ENCODE assay signal across 8 mouse cellular contexts in the genomic region with DNA sequence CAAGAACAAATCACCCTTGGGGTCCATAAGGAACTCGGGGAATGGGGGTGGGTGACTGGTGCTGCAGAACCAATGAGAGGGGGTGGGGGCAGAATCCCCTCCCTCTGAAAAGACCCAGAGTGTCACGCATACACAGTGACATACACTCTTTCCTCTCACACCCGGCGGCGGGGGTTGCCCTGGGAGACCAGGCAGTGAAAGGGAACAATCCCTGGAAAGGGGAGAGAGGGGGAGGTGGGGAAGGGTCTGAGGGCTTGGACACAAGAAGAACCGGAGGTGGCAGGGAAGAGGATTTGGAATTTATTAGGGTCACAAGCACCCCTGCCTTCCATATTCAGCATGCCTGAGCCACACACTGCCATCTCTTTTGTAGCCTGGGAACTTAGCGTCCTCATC. TPM values are rescaled to one million over a fixed set of nuclear protein-coding genes. Genes with fewer than 3 reads are reported as not detected.
DNase-seq lines count a peak whose midpoint lies in the region; ATAC-seq and TF ChIP-seq lines count a peak whose summit lies in the region.

No protein-coding gene starts in this region.

- no peak for TF ChIP-seq CTCF in liver, embryonic 14.5 days (IDR thresholded peaks at IDR 0.05; ENCODE audit: low read depth)
- TF ChIP-seq CTCF in lung, postnatal 0 days (IDR thresholded peaks at IDR 0.05) = no peak

- 0 out of 2 replicates have a peak overlapping the region, but pooled peaks have one; percentile 8 for H3K9ac ChIP-seq in heart, embryonic 14.5 days (ENCODE audit: low read length)
- peak overlapping the region; percentile 96 for H3K9ac ChIP-seq in forebrain, embryonic 13.5 days
- no peak overlapping the region for H3K9ac ChIP-seq in liver, embryonic 14.5 days (replicated peaks)
- H3K9ac ChIP-seq in lung, postnatal 0 days (replicated peaks; ENCODE audit: low read depth) = no peak overlapping the region

- TF ChIP-seq EP300 in liver, embryonic 14.5 days (IDR thresholded peaks at IDR 0.05; ENCODE audit: low read depth) = no peak
- TF ChIP-seq EP300 in lung, postnatal 0 days (IDR thresholded peaks at IDR 0.05) = no peak

- peaks cover 46% of the 10 kb centered on the region for H3K36me3 ChIP-seq in heart, embryonic 14.5 days (ENCODE audit: control insufficient read depth, insufficient read depth, low read length)
- peaks cover 46% of the 10 kb centered on the region for H3K36me3 ChIP-seq in forebrain, embryonic 13.5 days (ENCODE audit: poor library complexity, severe bottlenecking)
- H3K36me3 ChIP-seq in liver, embryonic 14.5 days (replicated peaks; ENCODE audit: control insufficient read depth, insufficient read depth, low read depth) = peaks cover 11% of the 10 kb centered on the region
- peaks cover 13% of the 10 kb centered on the region for H3K36me3 ChIP-seq in lung, postnatal 0 days (ENCODE audit: insufficient read depth, low read length)

- intact Hi-C loops in heart, postnatal 10 days (cut with DNase I) = no loop called here

- H3K9me3 ChIP-seq in heart, embryonic 14.5 days (ENCODE audit: control insufficient read depth, low read length) = no peaks in the 10 kb centered on the region
- no peaks in the 10 kb centered on the region for H3K9me3 ChIP-seq in forebrain, embryonic 13.5 days (replicated peaks)
- H3K9me3 ChIP-seq in liver, embryonic 14.5 days (ENCODE audit: control insufficient read depth, low read length) = no peaks in the 10 kb centered on the region
- no peaks in the 10 kb centered on the region for H3K9me3 ChIP-seq in lung, postnatal 0 days (ENCODE audit: low read length)

- H3K4me3 ChIP-seq in heart, embryonic 14.5 days (ENCODE audit: control insufficient read depth in 1 of 2, insufficient read depth in 1 of 2, low read depth in 1 of 2, low read length in 2 of 2) = peak overlapping the region in 1 of 2 experiments; percentile 80; a peak in 1 of 4 replicates
- H3K4me3 ChIP-seq in brown adipose tissue, adult 24 weeks (ENCODE audit: insufficient read depth, low read depth, low read length) = peak overlapping the region; percentile 82; the same call in 1 of the 2 replicates
- peak overlapping the region; percentile 89 for H3K4me3 ChIP-seq in forebrain, embryonic 13.5 days
- H3K4me3 ChIP-seq in liver, embryonic 14.5 days (ENCODE audit: insufficient read depth in 1 of 2, low read depth in 2 of 2, low read length in 2 of 2) = no peak overlapping the region
- H3K4me3 ChIP-seq in lung, postnatal 0 days (ENCODE audit: low read depth, low read length) = no peak overlapping the region

- DNase-seq in heart, postnatal 10 days = no peak
- DNase-seq in liver, embryonic 14.5 days (ENCODE audit: low read depth in 3 of 3, low spot score in 3 of 3) = no peak
- DNase-seq in yolk sac, embryonic 10.5 days (ENCODE audit: low spot score) = peak; percentile 50
- no peak for DNase-seq in frontal cortex, postnatal 36 days (ENCODE audit: low spot score in 2 of 2)
- no peak for DNase-seq in lung, postnatal 0 days (ENCODE audit: low spot score)

- WGBS in heart, embryonic 14.5 days = 18% methylated on average over 7 of the region's 7 CpGs
- 7% methylated on average over 7 of the region's 7 CpGs for WGBS in forebrain, embryonic 13.5 days
- 59% methylated on average over 7 of the region's 7 CpGs for WGBS in liver, embryonic 14.5 days (ENCODE audit: insufficient replicate concordance)
- 23% methylated on average over 7 of the region's 7 CpGs for WGBS in lung, postnatal 0 days

- no peak for ATAC-seq in heart, embryonic 14.5 days (ENCODE audit: insufficient number of reproducible peaks, insufficient read depth, low FRiP score, low read depth)
- ATAC-seq in forebrain, embryonic 13.5 days = peak; percentile 34
- no peak for ATAC-seq in liver, embryonic 14.5 days (ENCODE audit: insufficient read depth)
- no peak for ATAC-seq in lung, postnatal 0 days

- no peak overlapping the region for H3K27ac ChIP-seq in heart, embryonic 14.5 days (replicated peaks in 1 of 2; ENCODE audit: control insufficient read depth in 1 of 2, insufficient read depth in 1 of 2, low read depth in 2 of 2, low read length in 2 of 2)
- H3K27ac ChIP-seq in brown adipose tissue, adult 24 weeks (replicated peaks; ENCODE audit: low read depth, low read length) = no peak overlapping the region
- peak overlapping the region; percentile 96 for H3K27ac ChIP-seq in forebrain, embryonic 13.5 days
- H3K27ac ChIP-seq in liver, embryonic 14.5 days = no peak overlapping the region
- H3K27ac ChIP-seq in lung, postnatal 0 days (ENCODE audit: low read length) = no peak overlapping the region

- H3K4me1 ChIP-seq in heart, embryonic 14.5 days (ENCODE audit: control insufficient read depth in 2 of 2, insufficient read depth in 2 of 2, low read length in 2 of 2) = peaks cover 23 to 52% of the 10 kb centered on the region in 2 experiments
- peaks cover 17% of the 10 kb centered on the region; the same call in 1 of the 2 replicates for H3K4me1 ChIP-seq in brown adipose tissue, adult 24 weeks (ENCODE audit: control insufficient read depth, insufficient read depth, insufficient read length, low read length)
- peaks cover 74% of the 10 kb centered on the region for H3K4me1 ChIP-seq in forebrain, embryonic 13.5 days
- peaks cover 10 to 23% of the 10 kb centered on the region in 2 experiments for H3K4me1 ChIP-seq in liver, embryonic 14.5 days (replicated peaks; ENCODE audit: control insufficient read depth in 2 of 2, insufficient read depth in 2 of 2, low read length in 1 of 2)
- H3K4me1 ChIP-seq in lung, postnatal 0 days (ENCODE audit: insufficient read depth, low read depth, low read length) = peaks cover 26% of the 10 kb centered on the region

- peak overlapping the region; percentile 95 for H3K4me2 ChIP-seq in heart, embryonic 14.5 days (ENCODE audit: low read length)
- peak overlapping the region; percentile 92 for H3K4me2 ChIP-seq in forebrain, embryonic 13.5 days
- H3K4me2 ChIP-seq in liver, embryonic 14.5 days (ENCODE audit: low read depth) = peak overlapping the region; percentile 74
- H3K4me2 ChIP-seq in lung, postnatal 0 days (replicated peaks; ENCODE audit: low read depth, low read length) = no peak overlapping the region

- no peaks in the 10 kb centered on the region for H3K27me3 ChIP-seq in heart, embryonic 14.5 days (ENCODE audit: control insufficient read depth, insufficient read depth, low read length)
- no peaks in the 10 kb centered on the region for H3K27me3 ChIP-seq in forebrain, embryonic 13.5 days
- H3K27me3 ChIP-seq in liver, embryonic 14.5 days (ENCODE audit: control insufficient read depth, insufficient read depth, low read length) = no peaks in the 10 kb centered on the region
- no peaks in the 10 kb centered on the region for H3K27me3 ChIP-seq in lung, postnatal 0 days (replicated peaks; ENCODE audit: insufficient read depth, low read length)

RNA-seq across cellular contexts. Expression of a gene that starts 1.3 kb away (rescaled TPM):
- 5.4 and 7.4 TPM in 2 replicates for polyA plus RNA-seq in heart, embryonic 14.5 days (2014; fragmentation: Nextera tagmentation; extraction: Ambion mirVana)
- 10 to 100 TPM; 16.5 to 17.6 TPM for total RNA-seq in heart, postnatal 10 days (2021)
- polyA plus RNA-seq in brown adipose tissue, adult 24 weeks (2012; ENCODE audit: insufficient read depth, insufficient read length, missing spikeins) = 10.2 and 10.3 TPM in 2 replicates
- polyA plus RNA-seq in forebrain, embryonic 13.5 days (2015; fragmentation: Nextera tagmentation; extraction: Ambion mirVana) = 12.4 and 15.3 TPM in 2 replicates
- 7.6 and 9.7 TPM in 2 replicates for polyA plus RNA-seq in liver, embryonic 14.5 days (2012; rRNA removed)
- polyA plus RNA-seq in liver, embryonic 14.5 days (2014; fragmentation: Nextera tagmentation; extraction: Ambion mirVana) = 1.2 and 1.7 TPM in 2 replicates
- 18.8 and 19.1 TPM in 2 replicates for polyA plus RNA-seq in lung, postnatal 0 days (2015; fragmentation: Nextera tagmentation; extraction: Ambion mirVana)

RNA-seq across cellular contexts. Expression of a gene that starts 2.1 kb away (rescaled TPM):
- 46.8 and 57.7 TPM in 2 replicates for polyA plus RNA-seq in heart, embryonic 14.5 days (2014; fragmentation: Nextera tagmentation; extraction: Ambion mirVana)
- 10 to 100 TPM; 80.8 to 88.1 TPM for total RNA-seq in heart, postnatal 10 days (2021)
- 214 and 236 TPM in 2 replicates for polyA plus RNA-seq in brown adipose tissue, adult 24 weeks (2012; ENCODE audit: insufficient read depth, insufficient read length, missing spikeins)
- polyA plus RNA-seq in forebrain, embryonic 13.5 days (2015; fragmentation: Nextera tagmentation; extraction: Ambion mirVana) = 76.0 and 88.0 TPM in 2 replicates
- 30.6 and 32.8 TPM in 2 replicates for polyA plus RNA-seq in liver, embryonic 14.5 days (2012; rRNA removed)
- 22.3 and 24.9 TPM in 2 replicates for polyA plus RNA-seq in liver, embryonic 14.5 days (2014; fragmentation: Nextera tagmentation; extraction: Ambion mirVana)
- polyA plus RNA-seq in lung, postnatal 0 days (2015; fragmentation: Nextera tagmentation; extraction: Ambion mirVana) = 57.9 and 59.8 TPM in 2 replicates

RNA-seq across cellular contexts. Expression of a gene that starts 5.7 kb away (rescaled TPM):
- polyA plus RNA-seq in heart, embryonic 14.5 days (2014; fragmentation: Nextera tagmentation; extraction: Ambion mirVana) = 48.0 and 53.2 TPM in 2 replicates
- 10 to 100 TPM; 81.7 to 84.4 TPM for total RNA-seq in heart, postnatal 10 days (2021)
- polyA plus RNA-seq in brown adipose tissue, adult 24 weeks (2012; ENCODE audit: insufficient read depth, insufficient read length, missing spikeins) = 40.0 and 44.7 TPM in 2 replicates
- polyA plus RNA-seq in forebrain, embryonic 13.5 days (2015; fragmentation: Nextera tagmentation; extraction: Ambion mirVana) = 139 and 159 TPM in 2 replicates
- 27.0 and 28.1 TPM in 2 replicates for polyA plus RNA-seq in liver, embryonic 14.5 days (2012; rRNA removed)
- 25.1 and 26.5 TPM in 2 replicates for polyA plus RNA-seq in liver, embryonic 14.5 days (2014; fragmentation: Nextera tagmentation; extraction: Ambion mirVana)
- polyA plus RNA-seq in lung, postnatal 0 days (2015; fragmentation: Nextera tagmentation; extraction: Ambion mirVana) = 130 and 131 TPM in 2 replicates

RNA-seq across cellular contexts. Expression of a gene that starts 5.9 kb away (rescaled TPM):
- polyA plus RNA-seq in heart, embryonic 14.5 days (2014; fragmentation: Nextera tagmentation; extraction: Ambion mirVana) = 14.2 and 16.4 TPM in 2 replicates
- 10 to 100 TPM; 45.4 to 46.7 TPM for total RNA-seq in heart, postnatal 10 days (2021)
- polyA plus RNA-seq in brown adipose tissue, adult 24 weeks (2012; ENCODE audit: insufficient read depth, insufficient read length, missing spikeins) = 23.6 and 38.7 TPM in 2 replicates
- 52.6 and 57.1 TPM in 2 replicates for polyA plus RNA-seq in forebrain, embryonic 13.5 days (2015; fragmentation: Nextera tagmentation; extraction: Ambion mirVana)
- 15.2 and 16.5 TPM in 2 replicates for polyA plus RNA-seq in liver, embryonic 14.5 days (2012; rRNA removed)
- 6.0 and 7.2 TPM in 2 replicates for polyA plus RNA-seq in liver, embryonic 14.5 days (2014; fragmentation: Nextera tagmentation; extraction: Ambion mirVana)
- 35.0 and 35.7 TPM in 2 replicates for polyA plus RNA-seq in lung, postnatal 0 days (2015; fragmentation: Nextera tagmentation; extraction: Ambion mirVana)

RNA-seq across cellular contexts. Expression of a gene that starts 13.5 kb away (rescaled TPM):
- polyA plus RNA-seq in heart, embryonic 14.5 days (2014; fragmentation: Nextera tagmentation; extraction: Ambion mirVana) = 0.32 and 0.51 TPM in 2 replicates
- 1 to 10 TPM; 1.5 to 1.8 TPM for total RNA-seq in heart, postnatal 10 days (2021)
- 0.38 and 1.0 TPM in 2 replicates for polyA plus RNA-seq in brown adipose tissue, adult 24 weeks (2012; ENCODE audit: insufficient read depth, insufficient read length, missing spikeins)
- polyA plus RNA-seq in forebrain, embryonic 13.5 days (2015; fragmentation: Nextera tagmentation; extraction: Ambion mirVana) = 0.80 and 1.3 TPM in 2 replicates
- 0.22 and 0.55 TPM in 2 replicates for polyA plus RNA-seq in liver, embryonic 14.5 days (2012; rRNA removed)
- 0.06 and 0.20 TPM in 2 replicates for polyA plus RNA-seq in liver, embryonic 14.5 days (2014; fragmentation: Nextera tagmentation; extraction: Ambion mirVana)
- polyA plus RNA-seq in lung, postnatal 0 days (2015; fragmentation: Nextera tagmentation; extraction: Ambion mirVana) = 0.25 and 0.44 TPM in 2 replicates

Comparison
In these comparisons a context has a peak if more than half of its experiments do, and no peak if none do; other contexts are left out.
1. H3K4me3 ChIP-seq: peak in brown adipose tissue, adult 24 weeks (single experiment) and forebrain, embryonic 13.5 days (single experiment); none in liver, embryonic 14.5 days (0 of 2) and lung, postnatal 0 days (single experiment).
2. H3K9ac ChIP-seq: peak in heart, embryonic 14.5 days (single experiment) and forebrain, embryonic 13.5 days (single experiment); none in liver, embryonic 14.5 days (single experiment) and lung, postnatal 0 days (single experiment).